Mouse (Mus musculus) cerebellum, adult 8-10 months (tissue): ENCODE results near the gene Por.

Experiments used
- DNase-seq: peaks from one replicate; pipeline ENCODE4 v3.0.0; 2022

The Por gene

DNA sequence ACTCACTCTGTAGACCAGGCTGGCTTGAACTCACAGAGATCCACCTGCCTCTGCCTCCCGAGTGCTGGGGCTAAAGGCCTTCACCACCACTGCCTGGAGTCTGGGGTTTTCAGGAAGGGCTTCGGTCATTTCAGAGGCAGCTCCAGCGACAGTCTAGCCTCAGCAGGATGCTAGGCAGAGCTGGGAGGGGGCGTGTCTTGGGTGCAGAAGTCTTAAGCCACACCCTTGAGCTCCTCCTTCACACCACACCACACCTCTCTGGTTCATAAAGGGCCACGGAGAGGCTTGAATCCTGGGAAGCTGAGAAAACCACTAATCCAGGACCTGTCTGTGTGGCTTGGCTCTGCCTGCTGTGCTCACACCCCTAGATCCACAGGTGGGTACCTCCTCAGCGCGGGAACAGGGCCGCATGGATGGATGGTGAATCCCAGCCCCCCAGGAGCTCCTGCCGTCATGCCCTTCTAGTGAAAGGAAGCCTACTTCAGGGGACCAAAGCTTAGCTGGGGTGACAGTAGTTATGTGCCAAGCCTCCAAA is at the start of gene Por:
Gene Por (plus strand): TSS at position 293 of the 535 bp plus-strand sequence.
- no peak for DNase-seq

DNA sequence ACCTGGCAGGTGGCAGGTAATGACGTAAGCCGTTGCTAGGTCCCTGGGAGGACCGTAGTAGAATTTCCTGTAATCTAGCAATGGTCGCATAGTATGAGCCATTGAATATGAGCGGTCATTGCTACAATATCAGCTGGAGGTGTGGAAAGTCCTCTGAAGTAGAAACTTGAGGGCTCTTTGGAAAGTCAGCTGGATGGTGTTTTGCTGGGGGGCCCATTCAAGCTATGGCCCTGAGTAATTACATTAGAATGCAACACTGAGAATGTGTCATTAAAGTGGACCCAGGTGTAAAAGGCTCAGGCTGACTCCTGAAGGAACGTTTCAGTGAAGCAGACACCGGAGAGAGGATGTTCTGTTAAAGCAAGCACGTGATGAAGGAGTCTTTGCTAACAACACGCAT is 49.3 kb upstream of the Por start:
- DNase-seq: no peak

DNA sequence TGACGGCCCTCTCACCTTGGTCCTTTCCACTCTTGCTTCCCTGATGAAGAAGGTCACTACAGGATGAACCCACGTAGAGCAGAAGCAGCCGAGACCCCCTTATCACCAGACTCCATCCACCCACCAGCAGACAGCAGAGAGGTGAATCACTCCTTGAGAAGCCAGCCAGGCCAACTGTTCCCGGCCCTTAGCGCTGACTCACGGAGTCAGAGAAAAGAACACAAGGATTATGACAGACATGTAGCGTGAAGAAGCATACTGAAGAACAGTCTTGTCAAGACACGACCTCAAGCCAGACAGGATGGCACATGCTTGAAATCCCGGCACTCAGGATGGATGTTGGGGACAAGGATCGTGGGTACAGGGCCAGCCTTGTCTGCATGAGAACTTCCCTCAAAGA is 48.1 kb upstream of the Por start:
- DNase-seq: no peak

DNA sequence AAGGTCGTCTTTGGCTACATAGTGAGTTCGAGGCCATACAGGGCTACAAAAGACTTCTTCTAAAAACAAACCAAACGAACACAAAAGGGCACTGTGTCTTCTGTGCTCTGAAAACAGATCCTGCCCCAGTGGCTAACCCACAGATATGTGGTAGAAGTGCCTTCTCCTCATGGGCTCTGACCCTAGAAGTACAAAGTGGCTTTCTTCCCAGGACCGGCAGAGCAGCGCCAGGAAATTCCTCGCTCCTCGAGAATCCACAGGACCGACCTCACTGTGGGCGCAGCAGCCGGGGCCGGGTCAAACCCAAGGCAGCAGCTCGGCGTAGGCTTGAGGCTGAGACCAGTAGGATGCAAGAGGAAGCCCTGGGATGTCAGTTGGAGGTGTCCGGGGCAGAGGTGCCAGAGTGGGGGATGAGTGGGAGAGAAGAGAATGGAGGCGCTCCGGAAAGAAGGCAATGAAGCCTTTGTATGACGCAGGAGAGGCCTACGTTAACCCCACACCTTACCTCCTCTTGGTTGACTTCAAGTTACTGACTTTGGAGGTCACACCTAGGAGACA is 46.7 kb upstream of the Por start:
- no peak for DNase-seq

DNA sequence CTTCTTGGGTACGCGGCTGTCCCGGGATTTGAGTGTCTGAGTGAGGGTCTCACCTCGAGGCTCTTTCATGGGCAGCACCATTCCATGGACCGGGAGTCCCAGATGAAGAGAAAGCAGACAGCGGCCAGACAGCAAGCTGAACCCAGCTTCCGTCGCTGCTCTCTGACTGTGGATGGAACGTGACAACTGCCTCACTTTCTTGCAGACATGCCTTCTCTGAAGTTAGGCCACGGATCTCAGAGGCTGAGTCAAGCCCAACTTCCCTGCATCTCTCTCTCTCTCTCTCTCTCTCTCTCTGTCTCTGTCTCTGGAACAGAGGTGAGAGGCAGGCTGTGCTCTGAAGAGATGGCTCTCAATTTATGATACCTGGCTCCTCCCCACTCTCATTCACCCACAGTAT is 40.9 kb upstream of the Por start:
- no peak for DNase-seq

DNA sequence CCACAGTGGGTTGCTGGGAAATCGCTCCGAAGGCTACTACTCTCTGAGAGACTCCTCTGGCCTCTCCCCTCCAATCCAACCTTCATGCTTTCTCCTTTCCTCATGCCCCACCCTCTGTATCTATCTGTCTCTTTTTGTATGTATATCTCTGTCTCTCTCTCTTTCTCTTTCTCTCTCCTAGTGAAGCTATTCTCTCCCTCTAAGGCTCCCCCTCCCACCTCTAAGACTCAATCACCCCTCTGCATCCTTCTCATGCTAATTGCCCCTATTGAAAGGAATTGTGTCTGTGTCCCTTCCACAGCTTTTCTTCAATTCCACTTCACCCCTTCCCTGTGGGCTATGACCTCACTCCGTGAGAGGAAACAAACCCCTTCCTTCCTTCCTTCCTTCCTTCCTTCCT is 40.4 kb upstream of the Por start:
- no peak for DNase-seq

DNA sequence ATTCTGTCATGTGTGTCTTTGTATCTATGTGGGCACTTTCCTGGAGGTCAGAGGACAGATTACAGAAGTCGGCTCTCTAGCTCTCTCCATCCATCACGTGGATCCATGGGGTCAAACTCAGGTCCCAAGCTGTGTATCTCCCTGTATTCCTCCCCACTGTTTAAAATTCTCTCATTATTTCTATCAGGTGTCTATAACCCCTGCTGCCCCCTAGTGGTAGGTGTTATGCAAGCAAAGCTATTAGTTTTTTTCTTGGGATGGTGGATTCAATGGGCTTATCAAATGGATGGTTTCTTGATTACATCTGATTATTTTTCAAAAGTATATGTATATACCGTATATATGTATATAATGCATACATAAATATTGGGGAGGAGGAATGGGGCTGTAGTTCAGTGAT is 39.2 kb upstream of the Por start:
- peak; percentile 72 for DNase-seq

DNA sequence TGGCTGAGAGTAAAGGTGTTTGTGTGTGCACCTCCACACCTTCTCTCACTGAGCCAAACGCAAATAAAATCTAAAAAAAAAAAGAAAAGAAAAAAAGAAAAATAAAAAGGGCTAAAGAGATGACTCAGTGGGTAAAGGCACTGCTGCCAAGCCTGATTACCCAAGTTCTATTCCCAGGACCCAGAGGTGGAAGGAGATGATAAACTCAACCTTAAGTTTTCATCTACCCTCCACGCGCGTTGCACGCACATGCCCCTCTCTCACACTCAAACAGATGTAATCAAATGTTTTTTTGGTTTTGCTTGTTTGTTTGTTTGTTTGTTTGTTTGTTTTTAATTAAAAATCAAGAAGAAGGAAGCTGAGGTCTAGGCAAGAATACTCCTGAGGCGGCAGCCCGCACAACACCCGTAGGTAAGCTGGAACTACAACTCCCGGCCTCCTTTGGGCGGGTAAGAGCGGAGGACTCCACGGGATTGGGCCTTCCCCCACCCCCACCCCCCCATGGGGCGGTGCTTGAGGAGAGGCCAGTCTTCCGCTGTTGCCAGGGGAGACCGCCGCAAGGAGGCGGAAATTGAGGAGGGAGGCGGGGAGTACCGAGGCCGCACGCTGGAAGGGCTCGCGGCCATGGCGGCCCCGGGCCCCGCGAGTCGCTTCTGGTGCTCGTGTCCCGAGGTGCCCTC is 37.6 kb upstream of the Por start, which contains the start of gene Rhbdd2:
Gene Rhbdd2 (plus strand): TSS at position 502 of the 680 bp plus-strand sequence.
- DNase-seq: peak; percentile 96

DNA sequence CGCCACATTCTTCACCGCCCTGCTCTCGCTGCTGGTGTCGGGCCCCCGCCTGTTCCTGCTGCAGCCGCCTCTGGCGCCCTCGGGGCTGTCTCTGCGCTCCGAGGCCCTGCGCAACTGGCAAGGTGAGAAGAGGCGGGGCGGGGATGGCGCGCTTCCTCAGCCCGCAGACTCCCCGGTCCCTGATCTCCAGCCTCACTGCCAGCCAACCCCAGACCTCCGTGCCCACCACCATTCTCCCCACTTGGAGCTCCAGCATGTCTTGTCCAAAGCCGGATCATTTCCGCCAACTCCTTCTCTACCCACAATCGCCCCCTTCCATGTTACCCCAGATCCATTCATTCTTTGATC is 37.1 kb upstream of the Por start:
- no peak for DNase-seq

DNA sequence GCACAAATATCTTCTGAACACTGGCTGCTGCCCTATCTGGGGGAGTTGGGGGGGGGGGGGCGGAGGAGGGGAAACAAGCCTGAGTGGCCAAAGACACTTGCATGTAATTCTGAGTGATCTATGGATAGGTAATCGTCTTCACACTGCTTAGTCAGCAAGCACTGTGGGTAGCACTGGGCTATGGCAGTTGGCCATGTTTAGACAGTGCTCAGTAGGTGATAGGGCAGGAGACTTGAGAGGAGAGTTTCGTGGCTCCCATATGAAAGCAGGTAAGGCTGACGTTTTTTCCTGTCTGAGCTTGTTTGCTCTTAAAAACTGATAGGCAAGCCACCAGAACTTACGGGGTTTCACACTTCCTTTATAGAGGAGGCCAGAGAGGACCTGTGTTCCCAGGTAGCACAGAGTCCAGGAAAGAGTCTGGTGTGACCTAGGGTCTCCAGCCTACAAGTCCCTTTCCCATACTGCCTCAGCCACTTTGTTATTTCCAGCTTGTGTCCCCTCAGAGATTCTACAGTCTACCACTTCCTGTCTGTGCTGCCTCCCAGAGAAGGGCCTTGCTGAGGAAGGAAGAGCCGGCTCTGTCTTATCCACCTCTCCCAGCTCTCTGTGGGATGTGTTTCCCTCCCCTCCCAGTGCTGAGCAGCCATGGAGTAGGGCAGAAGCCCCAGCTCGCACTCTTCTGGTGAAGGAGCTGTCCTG is 29.9 kb upstream of the Por start:
- DNase-seq: no peak

DNA sequence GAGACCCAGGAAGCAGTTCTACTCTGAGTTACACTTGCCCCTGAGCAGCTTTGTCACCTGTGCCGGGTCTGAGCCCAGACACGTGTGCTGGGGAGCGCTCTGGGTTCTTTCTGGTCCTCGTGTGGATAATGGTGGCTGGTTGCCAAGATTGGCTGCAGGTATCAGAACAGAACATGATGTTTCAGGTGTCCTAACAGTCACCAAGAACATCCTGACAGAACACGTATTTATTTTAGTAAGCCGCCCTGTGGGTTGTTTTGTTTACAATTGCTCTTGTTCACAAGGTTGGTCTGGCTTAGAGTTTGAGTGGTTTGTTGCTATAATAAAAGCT is 29.4 kb upstream of the Por start:
- DNase-seq: no peak

DNA sequence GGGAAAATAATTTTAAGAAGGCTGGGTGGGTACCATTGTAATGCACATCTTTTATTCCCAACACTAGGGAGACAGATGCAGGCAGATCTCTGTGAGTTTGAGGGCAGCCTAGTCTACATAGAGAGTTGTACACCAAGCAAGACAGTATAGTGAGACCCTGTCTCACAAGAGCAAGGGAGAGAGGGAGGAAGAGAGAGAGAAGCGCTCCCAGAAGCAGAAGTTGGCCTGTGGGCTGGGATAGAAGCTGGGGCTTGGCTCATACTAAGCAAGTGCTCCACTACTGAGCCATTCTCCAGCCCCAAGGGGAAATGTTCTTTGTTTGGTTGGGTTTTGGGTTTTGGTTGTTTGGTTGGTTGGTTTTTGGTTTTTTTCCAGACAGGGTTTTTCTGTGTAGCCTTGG is 28.8 kb upstream of the Por start:
- DNase-seq: no peak

DNA sequence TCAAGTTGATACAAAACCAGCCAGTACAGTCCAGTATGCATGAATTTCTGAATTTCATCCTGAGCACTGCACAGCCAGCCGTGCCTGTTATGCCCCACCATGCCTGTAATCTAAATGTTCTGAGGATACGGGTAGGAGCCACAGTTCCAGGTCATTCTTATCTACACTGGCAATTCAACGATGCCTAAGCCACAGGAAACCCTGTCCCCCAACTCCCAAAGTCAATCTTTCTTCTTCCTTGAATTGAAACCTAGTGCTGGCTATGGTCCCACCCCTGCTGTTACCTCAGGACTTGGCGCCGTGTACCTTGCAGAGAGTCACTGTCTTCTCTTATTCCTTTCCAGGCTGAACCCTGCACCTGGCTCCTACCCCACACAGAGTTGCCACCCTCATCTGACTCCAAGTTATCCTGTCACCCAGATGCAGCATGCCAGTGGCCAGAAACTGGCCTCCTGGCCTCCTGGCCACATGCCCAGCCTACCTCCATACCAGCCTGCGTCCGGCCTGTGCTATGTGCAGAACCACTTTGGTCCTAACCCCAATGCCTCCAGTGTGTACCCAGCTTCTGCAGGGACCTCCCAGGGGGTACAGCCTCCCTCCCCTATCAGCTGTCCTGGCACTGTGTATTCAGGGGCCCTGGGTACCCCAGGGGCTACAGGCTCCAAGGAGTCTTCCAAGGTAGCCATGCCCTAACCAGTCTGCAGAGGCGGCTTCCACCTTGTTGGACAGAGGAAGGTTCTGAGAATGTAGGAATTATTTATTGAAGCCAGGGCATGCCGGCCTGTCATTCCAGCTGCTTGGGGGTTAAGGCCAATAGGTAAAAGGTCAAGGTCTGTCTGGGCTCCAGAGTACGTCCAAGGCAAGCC is 26.9 kb upstream of the Por start:
- DNase-seq: peak; percentile 22

DNA sequence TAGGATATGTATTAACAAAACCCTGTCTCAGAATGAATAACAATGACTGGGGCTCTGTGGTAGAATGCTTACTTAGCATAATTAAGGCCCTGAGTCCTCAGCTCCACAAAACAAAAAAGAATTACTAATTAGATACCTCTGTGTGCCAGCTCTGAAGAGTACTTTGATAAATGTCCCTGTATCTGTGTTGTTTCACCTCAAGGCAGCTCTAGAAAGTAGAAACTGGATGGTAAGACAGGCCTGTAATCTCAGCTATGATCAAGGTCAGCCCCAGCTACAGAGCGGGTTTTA is 26.3 kb upstream of the Por start:
- DNase-seq: no peak

DNA sequence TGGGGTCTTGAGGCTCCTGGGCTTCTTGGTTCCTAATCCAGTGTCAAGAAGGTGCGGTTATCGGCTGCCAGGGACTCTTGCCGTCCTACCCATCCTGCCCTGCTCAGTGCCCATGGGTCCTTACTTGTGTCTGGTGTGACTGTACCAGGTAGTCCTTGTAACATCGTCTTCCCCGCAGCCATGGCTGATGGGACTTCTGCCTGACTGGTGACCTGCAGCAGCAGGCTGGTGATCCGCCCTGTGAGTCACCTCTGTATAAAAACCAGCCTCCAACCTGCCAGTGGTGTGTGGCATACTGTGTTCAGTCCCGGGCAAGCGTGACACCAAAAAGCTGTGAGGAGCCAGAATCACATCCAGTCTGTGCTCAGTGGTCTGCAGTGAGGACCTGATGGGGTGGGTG is 26.0 kb upstream of the Por start:
- no peak for DNase-seq

DNA sequence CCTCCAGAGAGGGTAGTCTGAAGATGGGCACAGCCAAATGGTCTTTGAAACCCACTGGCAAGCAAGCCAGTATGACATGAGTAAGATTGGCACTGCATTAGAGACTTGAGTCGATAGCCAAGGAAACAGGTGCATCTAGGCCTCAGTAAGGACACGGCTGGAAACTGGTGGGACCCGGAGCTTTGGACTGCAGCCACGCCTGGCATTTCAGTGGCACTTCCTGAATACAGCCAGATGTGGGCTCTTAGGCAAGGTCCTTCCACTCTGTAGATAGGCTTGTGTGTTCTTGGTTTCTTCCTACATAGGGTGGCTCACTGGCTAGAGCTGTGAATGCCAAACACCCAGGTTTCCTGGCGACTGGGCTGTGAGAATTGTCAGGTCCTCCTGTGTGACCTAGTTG is 24.5 kb upstream of the Por start:
- DNase-seq: no peak

DNA sequence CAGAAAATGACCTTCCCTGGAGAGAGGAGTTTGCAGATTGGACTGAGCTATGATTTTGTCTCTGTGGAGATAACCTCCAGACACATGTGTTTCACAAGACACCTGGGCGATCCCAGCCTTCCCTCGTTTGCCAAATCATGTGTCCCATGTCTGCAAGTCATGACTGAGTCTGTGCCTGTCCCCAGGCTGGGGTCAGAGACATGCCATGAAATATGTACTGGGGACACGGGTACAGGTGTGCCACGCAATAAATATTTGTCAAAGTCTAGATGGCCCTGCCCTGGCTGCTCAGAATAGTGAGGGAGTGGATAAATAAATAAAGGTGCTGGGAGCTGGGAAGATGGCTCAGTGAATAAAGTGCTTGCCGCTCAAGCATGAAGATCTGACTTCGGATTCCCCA is 23.8 kb upstream of the Por start:
- no peak for DNase-seq

DNA sequence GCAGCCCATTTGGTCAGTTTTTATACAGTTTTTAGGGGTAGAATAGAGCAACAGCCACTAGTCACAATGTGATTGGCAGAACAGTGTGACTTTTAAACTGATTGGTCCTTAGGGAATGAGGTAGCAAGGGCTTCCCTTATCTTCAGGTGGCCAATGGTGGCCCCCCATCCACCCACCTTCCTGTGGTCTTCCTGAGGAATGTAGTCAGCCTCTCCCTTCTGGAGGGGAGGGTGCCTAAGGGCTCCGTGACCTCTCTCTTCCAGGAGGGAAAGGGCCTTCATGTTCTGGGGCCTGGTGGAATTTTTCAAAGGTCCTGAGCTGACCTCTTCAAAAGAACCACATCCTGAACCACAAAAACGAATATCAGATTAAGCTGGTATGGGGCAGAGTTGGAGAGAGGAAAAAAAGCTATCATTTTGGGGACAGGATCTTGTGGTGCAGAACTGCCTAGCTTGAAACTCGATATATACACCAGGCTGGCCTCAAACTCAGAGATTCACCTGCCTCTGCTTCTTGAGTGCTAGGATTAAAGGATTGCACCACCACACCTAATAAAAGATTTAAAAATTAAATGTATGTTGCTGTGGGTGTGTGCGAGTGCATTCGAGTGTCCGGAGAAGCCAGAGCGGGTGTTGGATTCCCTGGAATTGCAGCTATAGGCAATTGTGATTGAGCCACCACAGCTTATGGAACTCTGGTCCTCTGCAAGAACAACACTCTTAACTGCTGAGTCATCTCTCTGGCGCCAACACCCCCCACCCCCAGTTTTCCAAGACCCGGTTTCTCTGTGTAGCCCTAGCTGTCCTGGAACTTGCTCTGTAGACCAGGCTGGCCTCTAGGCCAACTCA is 21.1 kb upstream of the Por start:
- DNase-seq: no peak

DNA sequence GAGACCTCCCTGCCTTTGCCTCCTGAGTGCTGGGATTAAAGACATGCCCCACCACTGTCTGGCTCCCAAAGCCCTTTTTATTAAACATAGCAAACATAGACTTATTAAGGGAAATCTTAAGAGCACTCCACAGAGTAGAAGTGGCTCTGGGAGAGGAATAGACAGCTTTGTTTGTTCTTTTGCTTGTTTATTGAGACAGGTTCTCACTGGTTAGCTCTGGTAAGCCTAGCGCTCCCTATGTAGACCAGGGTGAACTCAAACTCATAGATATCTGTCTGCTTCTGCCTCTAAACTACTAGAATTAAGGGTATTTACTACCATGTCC is 20.6 kb upstream of the Por start:
- DNase-seq: no peak

DNA sequence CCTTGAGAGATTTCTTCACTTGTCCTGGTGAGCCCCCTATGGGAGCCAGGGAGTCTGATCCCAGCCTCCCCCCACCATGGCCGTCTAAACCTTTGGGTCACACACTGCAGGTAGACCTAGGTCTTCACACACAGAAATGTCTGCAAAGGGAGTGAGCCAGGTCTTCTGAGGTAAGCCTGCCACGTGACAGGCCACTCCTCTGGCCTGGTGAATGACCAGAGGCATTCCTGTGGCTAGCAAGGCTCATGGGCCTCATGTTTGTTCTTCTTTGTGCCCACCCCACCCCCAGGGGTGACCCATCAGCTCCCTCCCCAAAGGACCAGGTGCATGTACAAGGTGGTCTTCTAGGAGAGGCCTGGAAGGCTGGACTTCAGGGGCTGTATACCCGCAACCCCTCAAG is 18.3 kb upstream of the Por start:
- DNase-seq: no peak

DNA sequence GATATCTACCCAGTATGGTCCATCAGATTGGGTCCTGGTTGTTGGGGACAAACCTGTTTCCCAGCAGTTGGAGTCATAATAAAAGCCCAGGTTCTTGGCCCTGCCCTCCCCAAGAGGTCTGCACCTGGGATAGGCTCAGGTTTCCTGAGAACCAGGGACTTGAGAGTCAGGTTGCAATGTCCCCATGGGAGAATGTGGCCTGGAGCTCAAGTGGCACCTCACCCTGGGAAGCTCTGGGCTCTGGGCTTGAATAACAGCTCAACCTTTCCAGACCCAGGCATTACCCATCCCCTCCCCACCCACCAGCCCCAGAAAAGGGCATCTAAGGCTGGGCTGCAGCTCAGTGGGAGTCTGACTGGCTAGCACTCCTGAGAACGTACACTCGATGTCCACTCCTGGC is 16.6 kb upstream of the Por start:
- no peak for DNase-seq

DNA sequence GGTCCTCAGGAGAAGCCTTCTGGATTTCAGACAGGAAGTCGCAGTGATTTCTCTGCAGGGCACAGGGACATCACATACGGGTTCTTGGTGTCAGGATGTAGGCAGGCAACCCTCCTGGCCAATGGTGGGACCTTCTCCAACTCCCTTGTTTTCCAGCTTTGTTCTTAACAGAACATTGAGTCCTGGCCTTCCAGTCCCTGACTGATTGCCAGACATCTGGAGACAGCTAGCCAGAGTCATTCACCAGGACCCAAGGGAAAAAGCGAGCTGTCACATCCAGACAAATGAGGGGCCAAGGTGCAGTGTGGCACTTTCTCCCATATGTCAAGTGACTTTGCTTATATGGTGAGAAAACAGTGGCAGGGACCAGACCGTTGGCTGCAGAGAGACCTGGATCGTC is 13.8 kb upstream of the Por start:
- DNase-seq: no peak

DNA sequence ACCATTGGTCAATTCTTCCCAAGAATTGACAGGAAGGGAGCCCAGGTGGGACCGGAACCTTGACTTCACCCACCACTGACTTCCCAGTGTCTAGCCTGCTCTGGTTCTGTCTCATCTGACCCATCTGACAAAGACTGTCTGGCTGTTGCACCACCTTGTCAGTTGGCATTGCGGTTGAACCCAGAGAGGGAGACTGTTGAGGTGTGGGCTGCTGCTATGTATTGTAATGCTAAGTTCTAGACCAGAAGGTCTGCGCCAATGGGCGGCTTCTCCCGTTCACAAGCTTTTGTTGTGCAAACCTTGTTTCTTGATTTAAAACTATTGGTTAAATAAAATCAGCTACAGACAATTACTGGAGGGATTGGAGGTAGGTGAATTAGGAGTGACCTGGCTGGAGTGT is 12.7 kb upstream of the Por start:
- DNase-seq: no peak
